Mouse (Mus musculus) kidney, adult 2 months (tissue): Measurements from ENCODE around the gene Agmo. TPM values are rescaled to one million over a fixed set of nuclear protein-coding genes. Genes with fewer than 3 reads are reported as not detected.

Source experiments
- DNase-seq: peaks from one replicate; pipeline ENCODE4 v3.0.0; 2021
- H3K27ac ChIP-seq: fragments of 200-500 bp; 2 replicates; pipeline ENCODE4 v1.5.1; 2012; ENCODE audit warnings: low read depth, low read length, control low read depth, inconsistent platforms; ENCODE audit not compliant: insufficient read depth
- H3K27me3 ChIP-seq: fragments of 200-500 bp; replicated peaks from 2 replicates; pipeline ENCODE4 v1.6.1; 2012; ENCODE audit warnings: mild to moderate bottlenecking, moderate library complexity, low read length, inconsistent platforms; ENCODE audit not compliant: control insufficient read depth, insufficient read depth
- H3K36me3 ChIP-seq: fragments of 200-500 bp; 2 replicates; pipeline ENCODE4 v1.6.1; 2012; ENCODE audit warnings: mild to moderate bottlenecking, moderate library complexity, low read length, inconsistent platforms; ENCODE audit not compliant: control insufficient read depth, insufficient read depth
- H3K4me1 ChIP-seq: fragments of 200-500 bp; 2 replicates; pipeline ENCODE4 v1.6.1; 2011; ENCODE audit warnings: low read length; ENCODE audit not compliant: control insufficient read depth, insufficient read depth
- H3K4me3 ChIP-seq: fragments of 200-500 bp; 2 replicates; pipeline ENCODE4 v1.5.1; 2011; ENCODE audit warnings: mild to moderate bottlenecking, low read depth, low read length, control low read depth; ENCODE audit not compliant: insufficient read depth
- CTCF ChIP-seq: fragments of 200-500 bp; conservative IDR thresholded peaks from 2 replicates; pipeline ENCODE4 v1.5.1; 2011; ENCODE audit warnings: low read depth, mild to moderate bottlenecking, control low read depth, low read length, moderate library complexity, mixed read lengths; ENCODE audit not compliant: insufficient read depth, insufficient read length
- POLR2A ChIP-seq: fragments of 200-500 bp; IDR thresholded peaks from one replicate; pipeline ENCODE4 v1.6.1; 2011; ENCODE audit warnings: low read depth, low read length, control low read depth
- WGBS: fragments of 180-500 bp; shearing (Covaris S2); methylation state at CpG from one replicate; pipeline ENCODE4 v1.1.7; 2018; 5-methylcytosine and 5-hydroxymethylcytosine counted together
- polyA plus RNA-seq: library from polyadenylated mRNA; depleted of rRNA; stranded (reverse); fragments of >200 nt; gene quantifications from 2 replicates; pipeline ENCODE4 v1.2.3, GENCODE M21; 2012; rRNA removed

The Agmo gene
- 5.0 and 5.6 TPM in 2 replicates for polyA plus RNA-seq

GRCm38 (mm10) chr12:37241566-37242021 lies at the start of gene Agmo:
TSS of gene Agmo (plus strand) at chr12:37241641.
- Histone ChIP-seq H3K4me1 (no peaks in the 10 kb centered on the region), H3K4me3 (peak within 1 kb of the TSS; percentile 23; the same call in 1 of the 2 replicates), H3K36me3 (no peaks in the 10 kb centered on the region), H3K27ac (peak within 1 kb of the TSS; percentile 13), H3K27me3 (no peaks in the 10 kb centered on the region)
- 32% methylated on average over 4 of the region's 4 CpGs for WGBS
- TF ChIP-seq POLR2A (no peak), CTCF (no peak)
- DNase-seq: peak; percentile 29

- WGBS: 60% methylated on average over 1 of the region's 1 CpGs
- no peaks in the 10 kb centered on the region for H3K36me3 ChIP-seq
- no peak overlapping the region for H3K4me3 ChIP-seq
- H3K27ac ChIP-seq: no peak overlapping the region
- H3K4me1 ChIP-seq: no peaks in the 10 kb centered on the region
- DNase-seq: no peak
- TF ChIP-seq CTCF: no peak
- H3K27me3 ChIP-seq: no peaks in the 10 kb centered on the region
Measured at GRCm38 (mm10) chr12:37231119-37231518, 10.3 kb upstream of the Agmo start.

- TF ChIP-seq POLR2A: no peak
- no peak for TF ChIP-seq CTCF
- H3K4me1 ChIP-seq: no peaks in the 10 kb centered on the region
- 57% methylated on average over 5 of the region's 5 CpGs for WGBS
- no peaks in the 10 kb centered on the region for H3K36me3 ChIP-seq
- peak overlapping the region; percentile 13 for H3K27ac ChIP-seq
- no peak for DNase-seq
- H3K27me3 ChIP-seq: no peaks in the 10 kb centered on the region
- no peak overlapping the region for H3K4me3 ChIP-seq
Measured at GRCm38 (mm10) chr12:37240975-37241565, 371 bp upstream of the Agmo start.

DNA sequence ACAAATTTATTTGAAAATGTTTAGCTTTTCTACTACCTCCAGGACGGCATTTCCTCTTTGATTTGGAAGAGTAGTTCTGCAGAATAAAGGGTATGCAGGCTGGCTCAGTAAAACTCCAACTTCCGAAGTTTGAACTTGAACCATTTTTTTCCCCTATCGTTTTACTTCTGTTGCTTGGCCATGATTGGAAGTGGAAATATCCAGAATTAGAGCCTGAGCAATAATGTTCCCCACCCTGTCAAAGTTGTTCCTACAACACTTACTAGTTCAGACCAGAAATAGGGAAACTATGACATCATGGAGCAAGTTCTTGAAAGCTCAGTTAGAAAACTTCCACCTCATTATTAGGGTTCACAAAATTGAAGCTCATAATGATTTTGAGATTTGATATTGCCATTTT lies 1.0 kb downstream of the Agmo start:
- no peak for TF ChIP-seq CTCF
- no peak for TF ChIP-seq POLR2A
- no peaks in the 10 kb centered on the region for H3K36me3 ChIP-seq
- no peaks in the 10 kb centered on the region for H3K4me1 ChIP-seq
- H3K27me3 ChIP-seq: no peaks in the 10 kb centered on the region
- no peak for DNase-seq
- H3K4me3 ChIP-seq: no peak overlapping the region
- 78% methylated on average over 3 of the region's 3 CpGs for WGBS
- H3K27ac ChIP-seq: no peak overlapping the region

- TF ChIP-seq CTCF: no peak
- no peak for TF ChIP-seq POLR2A
- Histone ChIP-seq H3K4me1 (no peaks in the 10 kb centered on the region), H3K4me3 (no peak overlapping the region), H3K27ac (no peak overlapping the region), H3K27me3 (no peaks in the 10 kb centered on the region), H3K36me3 (no peaks in the 10 kb centered on the region)
- WGBS: 95% methylated on average over 1 of the region's 1 CpGs
- no peak for DNase-seq
Measured at GRCm38 (mm10) chr12:37244876-37245275, 3.4 kb downstream of the Agmo start.

GRCm38 (mm10) chr12:37251688-37252087 lies 10.2 kb downstream of the Agmo start:
- Histone ChIP-seq H3K4me1 (no peaks in the 10 kb centered on the region), H3K36me3 (no peaks in the 10 kb centered on the region), H3K27me3 (no peaks in the 10 kb centered on the region), H3K4me3 (no peak overlapping the region), H3K27ac (no peak overlapping the region)
- TF ChIP-seq POLR2A: no peak
- TF ChIP-seq CTCF: no peak
- WGBS: 95% methylated on average over 5 of the region's 5 CpGs
- DNase-seq: no peak

DNA sequence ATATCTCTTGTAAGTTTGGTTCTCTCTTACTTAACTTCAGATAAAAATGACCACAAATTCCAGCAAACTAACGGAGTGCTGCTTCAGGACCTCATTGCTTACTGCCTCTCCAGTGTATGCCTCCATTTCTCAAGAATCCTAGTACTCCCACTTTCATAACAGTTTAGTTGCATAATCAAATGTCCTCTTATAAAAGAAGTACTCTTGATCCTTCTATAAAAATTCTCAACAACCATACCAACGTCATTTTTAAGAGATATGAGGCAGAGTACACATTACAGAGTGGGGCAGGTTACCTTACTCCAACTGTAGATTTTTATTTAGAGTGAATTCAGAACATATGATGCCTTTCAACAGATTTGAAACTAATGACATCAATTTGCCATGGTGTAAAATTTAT lies 15.7 kb downstream of the Agmo start:
- H3K27me3 ChIP-seq: no peaks in the 10 kb centered on the region
- no peak overlapping the region for H3K27ac ChIP-seq
- TF ChIP-seq POLR2A (no peak), CTCF (no peak)
- WGBS: 76% methylated on average over 2 of the region's 2 CpGs
- no peak overlapping the region for H3K4me3 ChIP-seq
- no peak for DNase-seq
- no peaks in the 10 kb centered on the region for H3K4me1 ChIP-seq
- no peaks in the 10 kb centered on the region for H3K36me3 ChIP-seq
